Mouse (Mus musculus) adrenal gland, adult 18-20 months (tissue): ENCODE measurements at regions not wholly inside any gene's neighbourhood (a gene's known extent, or its start where the extent isn't known, plus 50 kb on each side); places are given as distances from the start of the nearest gene placed in this dataset.

ENCODE experiments used
- DNase-seq, 2 experiments: peaks; one replicate each; pipeline ENCODE4 v3.0.0; 2021 to 2022; ENCODE audit warnings: low spot score in 2 of 2

DNA sequence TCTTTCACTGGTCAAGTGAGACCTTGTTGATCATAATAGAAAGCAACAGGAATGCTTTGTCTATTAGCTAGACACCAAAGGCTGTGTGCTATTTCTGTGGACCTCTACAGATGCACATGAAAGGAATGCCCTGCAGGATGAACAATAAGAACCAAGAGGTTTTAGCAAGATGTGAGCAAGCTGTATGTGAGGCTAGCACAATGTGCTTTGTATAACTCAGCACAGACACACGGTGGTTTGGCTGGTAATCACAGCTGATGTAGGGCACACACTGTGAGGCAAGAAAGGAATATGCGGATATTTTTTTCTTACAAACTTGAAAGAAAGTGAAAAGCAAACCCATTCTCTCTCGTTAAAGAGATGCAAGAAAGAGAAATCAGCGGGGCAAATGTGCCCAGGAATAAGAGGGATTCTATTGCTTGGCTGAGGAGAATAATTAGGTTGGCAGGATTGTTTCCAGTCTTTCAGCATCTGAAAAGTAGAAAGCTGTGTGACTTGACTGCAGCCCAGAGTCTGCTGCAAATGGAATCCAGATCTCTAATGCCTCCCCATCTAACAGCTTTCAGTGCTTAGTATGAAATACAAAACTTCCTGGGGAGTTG lies 2476.1 kb upstream of the Gm6569 start:
- no peak for DNase-seq

DNA sequence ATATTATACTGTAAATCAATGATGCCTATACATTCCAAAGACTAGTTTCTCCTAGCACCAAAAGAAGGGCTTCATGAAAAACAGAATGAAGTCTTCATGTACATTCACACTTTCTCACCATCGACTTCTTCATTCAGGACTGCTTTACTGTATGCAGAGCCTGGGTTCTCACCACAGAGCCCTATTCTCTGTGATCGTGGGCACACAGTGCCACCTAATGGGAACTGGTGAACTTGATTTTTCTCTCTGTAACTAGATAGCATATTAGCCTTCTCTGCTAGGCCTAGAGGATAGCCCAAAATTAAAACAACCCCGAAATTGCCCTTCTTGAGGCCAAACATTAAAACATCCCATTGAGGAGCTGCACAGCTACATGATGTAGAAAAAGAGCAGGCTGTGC lies 2458.6 kb upstream of the Gm6569 start:
- peak in 1 of 2 experiments; percentile 8 for DNase-seq
